Mouse (Mus musculus): Measurements from ENCODE around the gene Ncor2.
A peak's percentile ranks its signal among the peaks of the same experiment; 100 is the strongest.
"Not testable (repeated sequence)": the region's sequence is repeated elsewhere in the genome, so short reads cannot be mapped to it uniquely, and the experiment has no call there.

The Ncor2 gene

GRCm38 (mm10) chr5:125179007-125179734, at the start of gene Ncor2:
Ncor2 (minus strand) TSS chr5:125179219.
- peak; percentile 95 for DNase-seq (ENCODE audit: low spot score)

- DNase-seq (ENCODE audit: low spot score), result no peak
Measured at GRCm38 (mm10) chr5:125227699-125228098, 48.7 kb upstream of the Ncor2 start.

GRCm38 (mm10) chr5:125226229-125226634, 47.2 kb upstream of the Ncor2 start:
- peak; percentile 78 for DNase-seq (ENCODE audit: low spot score)

- DNase-seq (ENCODE audit: low spot score), result no peak
Measured at GRCm38 (mm10) chr5:125224925-125225324, 45.9 kb upstream of the Ncor2 start.

GRCm38 (mm10) chr5:125223961-125224360, 44.9 kb upstream of the Ncor2 start:
- no peak for DNase-seq (ENCODE audit: low spot score)

- DNase-seq (ENCODE audit: low spot score), result no peak
Measured at GRCm38 (mm10) chr5:125222706-125223105, 43.7 kb upstream of the Ncor2 start.

GRCm38 (mm10) chr5:125221868-125222267, 42.8 kb upstream of the Ncor2 start:
- no peak for DNase-seq (ENCODE audit: low spot score)

GRCm38 (mm10) chr5:125217426-125218170, 38.6 kb upstream of the Ncor2 start:
- DNase-seq (ENCODE audit: low spot score), result no peak

- DNase-seq (ENCODE audit: low spot score), result no peak
Measured at GRCm38 (mm10) chr5:125215930-125216459, 37.0 kb upstream of the Ncor2 start.

- DNase-seq (ENCODE audit: low spot score), result no peak
Measured at GRCm38 (mm10) chr5:125215346-125215929, 36.4 kb upstream of the Ncor2 start.

- DNase-seq (ENCODE audit: low spot score), result no peak
Measured at GRCm38 (mm10) chr5:125214064-125214463, 35.0 kb upstream of the Ncor2 start.

- peak; percentile 40 for DNase-seq (ENCODE audit: low spot score)
Measured at GRCm38 (mm10) chr5:125204910-125205309, 25.9 kb upstream of the Ncor2 start.

- no peak for DNase-seq (ENCODE audit: low spot score)
Measured at GRCm38 (mm10) chr5:125204199-125204815, 25.3 kb upstream of the Ncor2 start.

- no peak for DNase-seq (ENCODE audit: low spot score)
Measured at GRCm38 (mm10) chr5:125203759-125204158, 24.7 kb upstream of the Ncor2 start.

- peak; percentile 42 for DNase-seq (ENCODE audit: low spot score)
Measured at GRCm38 (mm10) chr5:125203099-125203498, 24.1 kb upstream of the Ncor2 start.

GRCm38 (mm10) chr5:125202100-125202499, 23.1 kb upstream of the Ncor2 start:
- DNase-seq (ENCODE audit: low spot score), result no peak

- no peak for DNase-seq (ENCODE audit: low spot score)
Measured at GRCm38 (mm10) chr5:125199086-125199485, 20.1 kb upstream of the Ncor2 start.

- DNase-seq (ENCODE audit: low spot score), result not testable (repeated sequence)
Measured at GRCm38 (mm10) chr5:125197325-125197724, 18.3 kb upstream of the Ncor2 start.

- no peak for DNase-seq (ENCODE audit: low spot score)
Measured at GRCm38 (mm10) chr5:125196054-125196453, 17.0 kb upstream of the Ncor2 start.

GRCm38 (mm10) chr5:125195142-125195541, 16.1 kb upstream of the Ncor2 start:
- DNase-seq (ENCODE audit: low spot score), result no peak

GRCm38 (mm10) chr5:125193478-125194439, 14.7 kb upstream of the Ncor2 start:
- no peak for DNase-seq (ENCODE audit: low spot score)

Data from MN1 (cell line).